Mouse (Mus musculus): ENCODE measurements at regions not wholly inside any gene's neighbourhood (a gene's known extent, or its start where the extent isn't known, plus 50 kb on each side); places are given as distances from the start of the nearest gene placed in this dataset.

GRCm38 (mm10) chr3:37897392-37897791 lies 173.1 kb upstream of the Gm5148 start:
- DNase-seq (ENCODE audit: extremely low spot score in 1 of 2, low spot score in 1 of 2) = no peak

GRCm38 (mm10) chr3:37896821-37897311 lies 172.6 kb upstream of the Gm5148 start:
- peak in 1 of 2 experiments; percentile 8 for DNase-seq (ENCODE audit: extremely low spot score in 1 of 2, low spot score in 1 of 2)

GRCm38 (mm10) chr3:37894599-37894998 lies 170.3 kb upstream of the Gm5148 start:
- DNase-seq (ENCODE audit: extremely low spot score in 1 of 2, low spot score in 1 of 2) = no peak

- no peak for DNase-seq (ENCODE audit: extremely low spot score in 1 of 2, low spot score in 1 of 2)
Measured at GRCm38 (mm10) chr3:37890202-37890601, 165.9 kb upstream of the Gm5148 start.

- no peak for DNase-seq (ENCODE audit: extremely low spot score in 1 of 2, low spot score in 1 of 2)
Measured at GRCm38 (mm10) chr3:37888455-37888854, 164.2 kb upstream of the Gm5148 start.

GRCm38 (mm10) chr3:37887711-37888110 lies 163.4 kb upstream of the Gm5148 start:
- no peak for DNase-seq (ENCODE audit: extremely low spot score in 1 of 2, low spot score in 1 of 2)

- no peak for DNase-seq (ENCODE audit: extremely low spot score in 1 of 2, low spot score in 1 of 2)
Measured at GRCm38 (mm10) chr3:37886705-37887454, 162.6 kb upstream of the Gm5148 start.

- DNase-seq (ENCODE audit: extremely low spot score in 1 of 2, low spot score in 1 of 2) = no peak
Measured at GRCm38 (mm10) chr3:37885776-37886175, 161.5 kb upstream of the Gm5148 start.

- DNase-seq (ENCODE audit: extremely low spot score in 1 of 2, low spot score in 1 of 2) = no peak
Measured at GRCm38 (mm10) chr3:37882417-37882816, 158.1 kb upstream of the Gm5148 start.

- no peak for DNase-seq (ENCODE audit: extremely low spot score in 1 of 2, low spot score in 1 of 2)
Measured at GRCm38 (mm10) chr3:37881016-37881415, 156.7 kb upstream of the Gm5148 start.

GRCm38 (mm10) chr3:37879056-37879455 lies 154.8 kb upstream of the Gm5148 start:
- DNase-seq (ENCODE audit: extremely low spot score in 1 of 2, low spot score in 1 of 2) = no peak

- DNase-seq (ENCODE audit: extremely low spot score in 1 of 2, low spot score in 1 of 2) = no peak
Measured at GRCm38 (mm10) chr3:37876016-37876765, 151.9 kb upstream of the Gm5148 start.

- DNase-seq (ENCODE audit: extremely low spot score in 1 of 2, low spot score in 1 of 2) = no peak
Measured at GRCm38 (mm10) chr3:37875331-37876015, 151.2 kb upstream of the Gm5148 start.

- no peak for DNase-seq (ENCODE audit: extremely low spot score in 1 of 2, low spot score in 1 of 2)
Measured at GRCm38 (mm10) chr3:37874864-37875263, 150.6 kb upstream of the Gm5148 start.

- no peak for DNase-seq (ENCODE audit: extremely low spot score in 1 of 2, low spot score in 1 of 2)
Measured at GRCm38 (mm10) chr3:37874346-37874745, 150.1 kb upstream of the Gm5148 start.

- DNase-seq (ENCODE audit: extremely low spot score in 1 of 2, low spot score in 1 of 2) = no peak
Measured at GRCm38 (mm10) chr3:37872329-37872728, 148.0 kb upstream of the Gm5148 start.

GRCm38 (mm10) chr3:37871076-37871475 lies 146.8 kb upstream of the Gm5148 start:
- DNase-seq (ENCODE audit: extremely low spot score in 1 of 2, low spot score in 1 of 2) = no peak

GRCm38 (mm10) chr3:37868454-37868853 lies 144.2 kb upstream of the Gm5148 start:
- DNase-seq (ENCODE audit: extremely low spot score in 1 of 2, low spot score in 1 of 2) = no peak

- DNase-seq (ENCODE audit: extremely low spot score in 1 of 2, low spot score in 1 of 2) = no peak
Measured at GRCm38 (mm10) chr3:37862756-37863155, 138.5 kb upstream of the Gm5148 start.

- no peak for DNase-seq (ENCODE audit: extremely low spot score in 1 of 2, low spot score in 1 of 2)
Measured at GRCm38 (mm10) chr3:37860715-37861461, 136.6 kb upstream of the Gm5148 start.

Data from layer of hippocampus, postnatal 25 days (tissue).